Mouse (Mus musculus) C2C12 (cell line): ENCODE data around the gene Pten.

Source experiments
- CTCF ChIP-seq: IDR thresholded peaks from one replicate; pipeline ENCODE4 v1.5.1; 2011; ENCODE audit not compliant: control insufficient read depth, insufficient read depth, insufficient read length
- MAX ChIP-seq: IDR thresholded peaks from one replicate; pipeline ENCODE4 v1.6.1; 2011; ENCODE audit warnings: mild to moderate bottlenecking, control low read depth
- MYOD1 ChIP-seq: IDR thresholded peaks from one replicate; pipeline ENCODE4 v1.6.1; 2011; ENCODE audit warnings: low read depth; ENCODE audit not compliant: control insufficient read depth, insufficient read length
- MYOG ChIP-seq: IDR thresholded peaks from one replicate; pipeline ENCODE4 v1.6.1; 2011; ENCODE audit not compliant: control insufficient read depth, insufficient read length; ENCODE audit errors: extremely low read depth
- USF1 ChIP-seq: IDR thresholded peaks from one replicate; pipeline ENCODE4 v1.6.1; 2011; ENCODE audit warnings: low read depth, mild to moderate bottlenecking, control low read depth, moderate library complexity

DNA sequence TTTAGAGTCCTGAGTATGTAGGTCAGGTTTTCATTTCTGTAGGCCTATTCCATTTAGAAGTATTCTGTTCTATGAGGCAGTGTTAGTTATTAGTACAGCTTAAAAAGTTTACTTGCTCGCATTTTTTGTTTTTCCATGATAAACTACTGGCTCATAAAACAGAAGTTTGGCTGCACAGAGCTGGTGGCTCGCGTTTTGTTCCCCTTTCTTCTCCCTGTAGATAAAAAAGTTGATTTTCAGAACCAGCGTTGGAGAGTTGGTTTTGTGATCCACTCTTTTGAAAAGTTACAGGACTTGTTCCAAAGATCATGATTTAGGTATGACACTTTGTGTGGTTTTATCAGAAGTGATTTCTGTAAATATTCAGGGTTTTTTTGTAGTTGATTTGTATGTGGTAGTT, 5.2 kb downstream of the Pten start:
- TF ChIP-seq CTCF (no peak), MAX (no peak), MYOG (no peak), USF1 (no peak), MYOD1 (no peak)
